In the genomic region with DNA sequence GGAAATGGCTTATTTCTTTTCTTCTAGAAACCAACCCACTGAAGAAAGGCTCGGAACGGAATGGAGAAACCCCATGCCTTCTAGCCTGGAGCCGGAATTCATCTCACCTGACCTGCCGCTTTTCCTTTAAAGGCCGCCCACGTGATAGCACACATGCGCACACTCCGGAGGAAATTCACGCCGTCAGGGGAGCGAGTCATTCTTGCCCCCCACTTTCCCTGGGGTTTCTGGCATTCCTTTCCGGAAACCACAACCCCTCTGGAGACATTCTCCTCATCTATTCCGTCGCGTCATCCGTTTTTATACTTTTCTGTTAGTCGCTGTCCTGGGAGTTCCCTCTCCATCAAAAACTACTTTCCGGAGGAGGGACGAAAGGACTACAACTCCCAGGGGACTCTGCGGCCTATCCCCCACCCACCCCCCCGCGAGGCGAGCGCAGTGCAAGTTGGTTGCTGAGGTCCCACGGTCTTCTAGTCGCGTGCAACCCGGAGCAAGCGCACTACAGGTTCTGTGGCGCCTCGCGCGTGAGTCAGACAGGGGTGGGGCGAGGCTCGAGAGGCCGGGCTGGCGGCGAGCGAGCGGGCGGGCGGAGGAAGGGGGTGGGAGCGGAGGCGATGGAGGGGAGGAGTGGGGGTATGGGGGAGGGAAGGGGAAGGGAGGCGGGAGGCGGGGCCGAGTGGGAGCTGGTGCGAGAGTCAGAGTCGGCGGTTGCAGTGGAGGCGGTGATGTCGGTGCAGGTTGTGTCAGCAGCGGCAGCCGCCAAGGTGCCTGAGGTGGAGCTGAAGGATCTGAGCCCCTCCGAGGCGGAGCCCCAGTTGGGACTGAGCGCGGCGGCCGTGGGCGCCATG, we compare ENCODE assay signal across 7 mouse cellular contexts. TPM values are rescaled to one million over a fixed set of nuclear protein-coding genes. Genes with fewer than 3 reads are reported as not detected.
DNase-seq lines count a peak whose midpoint lies in the region; ATAC-seq lines count a peak whose summit lies in the region.

TSS of gene Ahcyl2 (plus strand) at position 199 of the 848 bp plus-strand sequence.

- H3K27me3 ChIP-seq in intestine, embryonic 16.5 days (replicated peaks; ENCODE audit: control insufficient read depth, insufficient read depth, low read length): no peaks in the 10 kb centered on the region
- H3K27me3 ChIP-seq in midbrain, embryonic 11.5 days (ENCODE audit: control insufficient read depth, insufficient read depth, low read length): no peaks in the 10 kb centered on the region; the same call in 1 of the 2 replicates

- H3K4me1 ChIP-seq in intestine, embryonic 16.5 days (ENCODE audit: control insufficient read depth, insufficient read depth, low read length): 0 out of 2 replicates have a peak, but pooled peaks cover 2% of the 10 kb centered on the region
- H3K4me1 ChIP-seq in midbrain, embryonic 11.5 days (ENCODE audit: control insufficient read depth, insufficient read depth, low read length): peaks cover 4% of the 10 kb centered on the region

- no peaks in the 10 kb centered on the region for H3K36me3 ChIP-seq in intestine, embryonic 16.5 days (ENCODE audit: control insufficient read depth, insufficient read depth, low read length)
- H3K36me3 ChIP-seq in midbrain, embryonic 11.5 days (ENCODE audit: control insufficient read depth, insufficient read depth, low read length): no peaks in the 10 kb centered on the region

- peak within 1 kb of the TSS; percentile 88 for H3K27ac ChIP-seq in intestine, embryonic 16.5 days (ENCODE audit: low read length)
- H3K27ac ChIP-seq in midbrain, embryonic 11.5 days (ENCODE audit: low read depth, low read length): peak within 1 kb of the TSS; percentile 58

- under 1% methylated on average over 52 of the region's 61 CpGs for whole genome bisulfite sequencing in intestine, embryonic 16.5 days
- under 1% methylated on average over 53 of the region's 61 CpGs for WGBS in midbrain, embryonic 11.5 days

- ATAC-seq in intestine, embryonic 16.5 days: peak; percentile 98
- ATAC-seq in midbrain, embryonic 11.5 days (ENCODE audit: low FRiP score): peak; percentile 98

- peak; percentile 99 for DNase-seq in adrenal gland, adult 2 months
- peak; percentile 93 for DNase-seq in embryo, embryonic 11.5 days (ENCODE audit: low read depth, low spot score)
- peak; percentile 88 to 95 for DNase-seq in gastrocnemius, postnatal 4 days (ENCODE audit: low spot score in 2 of 2)
- DNase-seq in left cerebral cortex, postnatal 36 days (ENCODE audit: low spot score in 2 of 2): peak; percentile 94 to 96
- DNase-seq in midbrain, embryonic 11.5 days (ENCODE audit: low spot score, missing footprints): peak; percentile 98
- DNase-seq in skeletal muscle tissue, adult 2 months (ENCODE audit: low read depth, low spot score): peak; percentile 95

- peak within 1 kb of the TSS; percentile 65 for H3K4me2 ChIP-seq in intestine, embryonic 16.5 days (ENCODE audit: low read depth, low read length)
- H3K4me2 ChIP-seq in midbrain, embryonic 11.5 days: peak within 1 kb of the TSS; percentile 74

- H3K9me3 ChIP-seq in intestine, embryonic 16.5 days (ENCODE audit: control insufficient read depth, low read length): no peaks in the 10 kb centered on the region
- no peaks in the 10 kb centered on the region for H3K9me3 ChIP-seq in midbrain, embryonic 11.5 days (ENCODE audit: control insufficient read depth, low read length)

- intact Hi-C loops in left cerebral cortex, postnatal 36 days (cut with DNase I): loop anchor here (1.0 kb wide), 1 partner anchor 280 kb away; no protein-coding TSS in a partner anchor

- H3K4me3 ChIP-seq in intestine, embryonic 16.5 days (ENCODE audit: low read length): peak within 1 kb of the TSS; percentile 93
- peak within 1 kb of the TSS; percentile 79 for H3K4me3 ChIP-seq in midbrain, embryonic 11.5 days (ENCODE audit: low read depth, low read length)

- peak within 1 kb of the TSS; percentile 86 for H3K9ac ChIP-seq in intestine, embryonic 16.5 days (ENCODE audit: low read depth, low read length)
- peak within 1 kb of the TSS; percentile 82 for H3K9ac ChIP-seq in midbrain, embryonic 11.5 days (ENCODE audit: low read length)

RNA-seq across cellular contexts. Expression of gene Ahcyl2, which starts in this region (rescaled TPM):
- 100 to 1,000 TPM in 1 of 2 experiments, 10 to 100 TPM in 1; 72.4 to 344 TPM for total RNA-seq in adrenal gland, adult 2 months (2021)
- polyA plus RNA-seq in adrenal gland, adult 2 months (2012; rRNA removed): 48.4 and 104 TPM in 2 replicates
- 10 to 100 TPM; 15.2 to 18.4 TPM for total RNA-seq in gastrocnemius, postnatal 4 days (2021)
- 80.5 and 91.5 TPM in 2 replicates for polyA plus RNA-seq in intestine, embryonic 16.5 days (2015; fragmentation: Nextera tagmentation; extraction: Ambion mirVana)
- 100 to 1,000 TPM; 122 to 136 TPM for total RNA-seq in left cerebral cortex, postnatal 36 days (2021)
- 11.3 and 11.8 TPM in 2 replicates for polyA plus RNA-seq in midbrain, embryonic 11.5 days (2014; fragmentation: Nextera tagmentation; extraction: Ambion mirVana)

Comparison
In these comparisons a context has a peak if more than half of its experiments do, and no peak if none do; other contexts are left out.
1. Peak in every context shown above with its lines: DNase-seq, ATAC-seq, H3K4me3 ChIP-seq and H3K27ac ChIP-seq.